Mouse (Mus musculus) large intestine, adult 2 months (tissue): ENCODE results near the gene Krtap2-4. TPM values are rescaled to one million over a fixed set of nuclear protein-coding genes. Genes with fewer than 3 reads are reported as not detected.
"Not testable (repeated sequence)": the region's sequence is repeated elsewhere in the genome, so short reads cannot be mapped to it uniquely, and the experiment has no call there.

Experiments
- DNase-seq: peaks from one replicate; pipeline ENCODE4 v3.0.0-alpha.2; 2012; ENCODE audit warnings: low read depth, low spot score
- WGBS: fragments of 180-500 bp; shearing (Covaris S2); methylation state at CpG from one replicate; pipeline ENCODE4 v1.1.7; 2018; 5-methylcytosine and 5-hydroxymethylcytosine counted together
- polyA plus RNA-seq: library from polyadenylated mRNA; depleted of rRNA; stranded (reverse); fragments of >200 nt; gene quantifications from 2 replicates; pipeline ENCODE4 v1.2.3, GENCODE M21; 2012; rRNA removed

The Krtap2-4 gene
- 0.22 TPM in 1 of 2 replicates, not detected in the other for polyA plus RNA-seq

GRCm38 (mm10) chr11:99614796-99615363 is at the start of gene Krtap2-4:
Gene Krtap2-4 (minus strand): TSS chr11:99614846.
- 42% methylated on average over 3 of the region's 3 CpGs for whole genome bisulfite sequencing
- peak; percentile 31 for DNase-seq

- WGBS = 81% methylated on average over 10 of the region's 10 CpGs
- no peak for DNase-seq
Measured at GRCm38 (mm10) chr11:99662802-99663201, 48.2 kb upstream of the Krtap2-4 start.

- no peak for DNase-seq
- WGBS = 76% methylated on average over 4 of the region's 4 CpGs
Measured at GRCm38 (mm10) chr11:99659256-99659655, 44.6 kb upstream of the Krtap2-4 start.

- DNase-seq = not testable (repeated sequence)
- WGBS = 70% methylated on average over 10 of the region's 10 CpGs
Measured at GRCm38 (mm10) chr11:99658467-99659010, 43.9 kb upstream of the Krtap2-4 start, which contains the start of gene Gm11563. Gene Gm11563 (minus strand): TSS chr11:99658960.

GRCm38 (mm10) chr11:99657051-99657450 is 42.4 kb upstream of the Krtap2-4 start:
- no peak for DNase-seq
- WGBS = 47% methylated on average over 5 of the region's 5 CpGs

- DNase-seq = no peak
- 78% methylated on average over 2 of the region's 2 CpGs for WGBS
Measured at GRCm38 (mm10) chr11:99650136-99650535, 35.5 kb upstream of the Krtap2-4 start, which contains the start of gene Gm11555. Gene Gm11555 (minus strand): TSS chr11:99650236.

GRCm38 (mm10) chr11:99646444-99646843 is 31.8 kb upstream of the Krtap2-4 start:
- DNase-seq = no peak
- WGBS = 88% methylated on average over 15 of the region's 15 CpGs

- 64% methylated on average over 3 of the region's 3 CpGs for whole genome bisulfite sequencing
Measured at GRCm38 (mm10) chr11:99644351-99644750, 29.7 kb upstream of the Krtap2-4 start.

GRCm38 (mm10) chr11:99643635-99644139 is 29.0 kb upstream of the Krtap2-4 start, which contains the start of gene Krtap4-7:
Gene Krtap4-7 (minus strand): TSS chr11:99644089.
- DNase-seq = not testable (repeated sequence)
- WGBS = 78% methylated on average over 9 of the region's 9 CpGs

More at GRCm38 (mm10) chr11:99644351-99644750, 29.7 kb upstream of the Krtap2-4 start:
- no peak for DNase-seq

GRCm38 (mm10) chr11:99640926-99641325 is 26.3 kb upstream of the Krtap2-4 start:
- no peak for DNase-seq
- 10% methylated on average over 1 of the region's 1 CpGs for WGBS

- WGBS = 76% methylated on average over 1 of the region's 1 CpGs
- no peak for DNase-seq
Measured at GRCm38 (mm10) chr11:99637086-99637485, 22.4 kb upstream of the Krtap2-4 start.

GRCm38 (mm10) chr11:99634653-99635134 is 20.0 kb upstream of the Krtap2-4 start, which contains the start of gene Krtap4-2:
Gene Krtap4-2 (minus strand): TSS chr11:99635084.
- no peak for DNase-seq
- WGBS = 52% methylated on average over 8 of the region's 8 CpGs

GRCm38 (mm10) chr11:99633293-99633692 is 18.6 kb upstream of the Krtap2-4 start:
- DNase-seq = no peak
- 56% methylated on average over 2 of the region's 2 CpGs for WGBS

GRCm38 (mm10) chr11:99630890-99631289 is 16.2 kb upstream of the Krtap2-4 start:
- DNase-seq = no peak
- WGBS = 31% methylated on average over 3 of the region's 3 CpGs

GRCm38 (mm10) chr11:99628138-99628537 is 13.5 kb upstream of the Krtap2-4 start, which contains the start of gene Krtap4-1:
Gene Krtap4-1 (minus strand): TSS chr11:99628238.
- WGBS = 65% methylated on average over 4 of the region's 4 CpGs
- no peak for DNase-seq

- 67% methylated on average over 2 of the region's 2 CpGs for WGBS
Measured at GRCm38 (mm10) chr11:99620335-99620734, 5.7 kb upstream of the Krtap2-4 start, which contains the start of gene Gm11562. Gene Gm11562 (minus strand): TSS chr11:99620435.

GRCm38 (mm10) chr11:99610089-99610488 is 4.6 kb downstream of the Krtap2-4 start, which contains the start of gene Gm11937:
Gene Gm11937 (minus strand): TSS chr11:99610189.
- not testable (repeated sequence) for DNase-seq
- 44% methylated on average over 1 of the region's 2 CpGs for WGBS

More at GRCm38 (mm10) chr11:99620335-99620734, 5.7 kb upstream of the Krtap2-4 start, which contains the start of gene Gm11562:
- no peak for DNase-seq

GRCm38 (mm10) chr11:99609126-99609525 is 5.5 kb downstream of the Krtap2-4 start:
- WGBS = 76% methylated on average over 1 of the region's 1 CpGs

GRCm38 (mm10) chr11:99603208-99603607 is 11.4 kb downstream of the Krtap2-4 start, which contains the start of gene Gm11938:
Gene Gm11938 (minus strand): TSS chr11:99603308.
- WGBS = 22% methylated on average over 1 of the region's 1 CpGs
- DNase-seq = not testable (repeated sequence)

More at GRCm38 (mm10) chr11:99609126-99609525, 5.5 kb downstream of the Krtap2-4 start:
- no peak for DNase-seq

- WGBS = 74% methylated on average over 6 of the region's 6 CpGs
Measured at GRCm38 (mm10) chr11:99597742-99598141, 16.9 kb downstream of the Krtap2-4 start, which contains the start of gene Krtap9-3. Gene Krtap9-3 (minus strand): TSS chr11:99598105.

More at GRCm38 (mm10) chr11:99597742-99598141, 16.9 kb downstream of the Krtap2-4 start, which contains the start of gene Krtap9-3:
- DNase-seq = not testable (repeated sequence)
